Mouse (Mus musculus): ENCODE data around the gene Tcf20. TPM values are rescaled to one million over a fixed set of nuclear protein-coding genes. Genes with fewer than 3 reads are reported as not detected.
"Not testable (repeated sequence)": the region's sequence is repeated elsewhere in the genome, so short reads cannot be mapped to it uniquely, and the experiment has no call there.

The Tcf20 gene
- polyA plus RNA-seq, 1 experiment from 2014 or later, result 18.7 TPM

DNA sequence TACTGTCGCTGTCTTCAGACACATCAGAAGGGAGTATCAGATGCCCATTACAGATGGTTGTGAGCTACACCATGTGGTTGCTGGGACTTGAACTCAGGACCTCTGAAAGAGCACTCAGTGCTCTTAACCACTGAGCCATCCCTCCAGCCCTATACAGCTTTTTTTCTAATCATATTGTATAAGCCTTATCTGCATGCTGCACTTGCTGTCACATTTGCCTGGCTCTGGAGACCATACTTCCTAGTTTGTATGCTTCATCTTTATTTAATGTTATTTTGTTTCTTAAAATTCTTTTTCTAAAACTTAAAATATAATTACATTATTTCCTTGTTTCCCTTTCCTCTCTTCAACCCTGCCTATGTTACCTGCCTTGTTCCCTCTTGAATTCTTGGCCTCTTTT is 115.6 kb downstream of the Tcf20 start:
- Histone ChIP-seq H3K4me1 (0 out of 2 replicates have a peak, but pooled peaks cover 3% of the 10 kb centered on the region), H3K9me3 (no peaks in the 10 kb centered on the region), H3K27ac (replicated peaks) (no peak overlapping the region), H3K4me2 (replicated peaks) (no peak overlapping the region), H3K27me3 (no peaks in the 10 kb centered on the region), H3K9ac (replicated peaks) (no peak overlapping the region), H3K4me3 (no peak overlapping the region), H3K36me3 (no peaks in the 10 kb centered on the region)
- no peak for ATAC-seq (replicated peaks)
- 97% methylated on average over 1 of the region's 1 CpGs for WGBS

DNA sequence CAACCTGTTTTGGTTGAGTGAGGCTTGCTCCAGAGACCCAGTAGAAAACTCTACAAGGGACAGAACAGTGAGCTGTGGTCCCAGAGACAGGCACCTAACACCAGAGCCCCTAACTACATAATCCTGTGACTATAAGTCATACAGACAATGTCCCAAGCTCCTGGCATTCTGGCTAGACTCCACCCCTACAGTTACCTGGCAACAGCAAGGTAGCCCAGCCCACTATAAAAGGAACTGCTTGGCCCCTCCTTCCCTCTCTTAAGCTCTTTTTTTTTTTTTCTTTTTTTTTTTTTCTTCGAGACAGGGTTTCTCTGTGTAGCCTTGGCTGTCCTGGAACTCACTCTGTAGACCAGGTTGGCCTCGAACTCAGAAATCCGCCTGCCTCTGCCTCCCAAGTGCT is 121.4 kb downstream of the Tcf20 start:
- not testable (repeated sequence) for H3K27ac ChIP-seq (replicated peaks); ATAC-seq (replicated peaks); H3K9me3 ChIP-seq; H3K4me1 ChIP-seq; H3K9ac ChIP-seq (replicated peaks); H3K4me2 ChIP-seq (replicated peaks); H3K4me3 ChIP-seq; H3K36me3 ChIP-seq; H3K27me3 ChIP-seq
- 98% methylated on average over 3 of the region's 3 CpGs for WGBS

DNA sequence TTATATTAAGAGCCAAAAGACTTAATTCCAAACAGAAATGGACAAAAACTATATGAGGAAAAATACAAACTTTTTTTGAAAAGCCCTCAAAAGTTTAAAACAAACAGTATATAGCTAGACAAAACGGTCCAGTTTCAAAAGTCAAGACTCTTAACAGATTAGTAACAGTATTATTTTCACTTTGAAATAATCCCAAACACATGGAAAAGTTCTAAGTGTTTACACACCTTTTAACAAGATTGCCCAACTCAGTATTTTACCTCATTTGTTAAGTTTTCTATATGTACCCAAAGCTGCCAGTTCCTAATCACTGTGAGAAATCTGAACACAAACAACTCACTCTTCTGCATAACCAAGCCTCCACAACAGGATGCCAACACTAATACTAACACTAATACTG is 124.0 kb downstream of the Tcf20 start:
- Histone ChIP-seq H3K4me3 (no peak overlapping the region), H3K36me3 (no peaks in the 10 kb centered on the region), H3K4me2 (replicated peaks) (no peak overlapping the region), H3K9ac (replicated peaks) (no peak overlapping the region), H3K9me3 (no peaks in the 10 kb centered on the region), H3K27ac (replicated peaks) (no peak overlapping the region), H3K4me1 (peaks cover 8% of the 10 kb centered on the region; the same call in 1 of the 2 replicates), H3K27me3 (no peaks in the 10 kb centered on the region)
- 80% methylated on average over 1 of the region's 1 CpGs for WGBS
- no peak for ATAC-seq (replicated peaks)

DNA sequence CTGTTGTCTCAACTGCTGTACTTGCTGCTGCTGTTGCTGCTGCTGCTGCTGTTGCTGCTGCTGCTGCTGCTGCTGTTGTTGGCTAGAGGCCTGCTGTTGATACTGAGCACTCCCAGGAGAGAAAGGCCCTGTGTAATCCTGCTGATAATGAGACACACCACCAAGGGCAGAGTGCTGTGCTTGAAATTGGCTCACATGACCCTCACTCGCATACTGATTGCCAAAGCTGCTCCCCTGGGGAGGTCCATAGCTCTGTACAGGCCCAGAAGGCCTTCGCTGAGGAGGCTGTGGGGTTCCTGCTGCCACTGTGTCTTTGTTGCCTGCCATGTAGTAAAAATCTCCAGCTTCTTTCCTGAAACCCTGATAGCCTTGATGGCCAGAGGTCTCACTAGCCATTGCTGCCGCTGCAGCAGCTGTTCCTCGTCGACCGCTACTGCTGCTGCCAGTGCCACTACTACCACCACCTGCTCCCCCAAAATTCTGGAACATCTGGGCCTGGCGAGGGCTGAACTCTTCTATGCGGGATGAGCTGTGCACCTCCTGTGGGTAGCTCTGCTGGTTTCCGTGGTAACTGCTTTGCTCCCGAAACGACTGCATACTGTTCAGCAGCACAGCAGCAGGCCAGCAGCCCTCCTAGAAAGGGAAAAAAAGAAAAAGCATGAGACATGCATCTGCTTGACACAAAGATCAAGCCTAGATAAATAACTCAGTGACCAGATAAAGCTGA is 130.9 kb downstream of the Tcf20 start:
- Histone ChIP-seq H3K27me3 (no peaks in the 10 kb centered on the region), H3K9me3 (no peaks in the 10 kb centered on the region), H3K9ac (replicated peaks) (no peak overlapping the region), H3K36me3 (peaks cover 47% of the 10 kb centered on the region), H3K27ac (replicated peaks) (peak overlapping the region; percentile 79), H3K4me2 (replicated peaks) (no peak overlapping the region), H3K4me3 (no peak overlapping the region), H3K4me1 (peaks cover 12% of the 10 kb centered on the region)
- peak; percentile 51; the same call in 1 of the 2 replicates for ATAC-seq (replicated peaks)
- 32% methylated on average over 11 of the region's 11 CpGs for WGBS

DNA sequence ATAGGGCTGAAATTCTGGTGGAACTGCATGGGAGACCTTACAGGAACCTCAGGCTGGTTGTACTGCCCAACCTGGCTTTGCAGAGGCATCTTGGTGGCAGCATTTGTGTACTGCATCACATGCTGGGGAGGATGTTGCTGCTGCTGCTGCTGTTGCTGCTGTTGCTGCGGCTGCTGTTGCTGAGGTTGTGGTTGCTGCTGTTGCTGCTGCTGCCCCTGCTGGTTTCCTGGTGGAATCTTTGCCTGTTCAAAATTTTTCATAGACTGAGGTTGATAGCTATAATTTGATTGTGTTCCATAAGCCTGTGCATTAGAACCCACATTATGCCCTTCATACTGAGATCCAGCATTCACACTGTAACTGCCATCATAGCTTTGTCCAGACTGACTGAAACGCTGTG is 131.6 kb downstream of the Tcf20 start:
- H3K4me1 ChIP-seq, result peaks cover 9% of the 10 kb centered on the region
- ATAC-seq (replicated peaks), result no peak
- H3K4me2 ChIP-seq (replicated peaks), result no peak overlapping the region
- H3K9ac ChIP-seq (replicated peaks), result no peak overlapping the region
- no peaks in the 10 kb centered on the region for H3K27me3 ChIP-seq
- H3K27ac ChIP-seq (replicated peaks), result peak overlapping the region; percentile 79; the same call in 1 of the 2 replicates
- peaks cover 49% of the 10 kb centered on the region for H3K36me3 ChIP-seq
- no peaks in the 10 kb centered on the region for H3K9me3 ChIP-seq
- no peak overlapping the region for H3K4me3 ChIP-seq
- 85% methylated on average over 2 of the region's 2 CpGs for WGBS

DNA sequence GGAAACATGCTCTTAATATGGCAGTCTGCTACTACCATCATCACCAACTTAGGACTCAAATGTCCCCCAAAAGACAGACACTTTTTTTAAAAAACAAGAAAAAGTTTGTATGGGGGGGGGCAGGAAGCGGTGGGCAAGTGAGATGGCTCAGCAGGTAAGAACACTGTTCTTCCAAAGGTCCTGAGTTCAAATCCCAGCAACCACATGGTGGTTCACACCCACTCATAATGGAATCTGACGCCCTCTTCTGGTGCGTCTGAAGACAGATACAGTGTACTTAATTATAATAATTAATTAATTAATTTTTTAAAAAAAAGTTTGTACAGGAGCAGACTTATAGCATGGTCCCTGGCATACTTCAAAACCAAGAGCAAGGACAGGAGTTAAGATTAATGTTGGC is 148.5 kb downstream of the Tcf20 start:
- WGBS, result 95% methylated on average over 3 of the region's 3 CpGs
- H3K4me1 ChIP-seq, result peaks cover 3% of the 10 kb centered on the region; the same call in 1 of the 2 replicates
- H3K4me3 ChIP-seq, result no peak overlapping the region
- no peak overlapping the region for H3K9ac ChIP-seq (replicated peaks)
- no peaks in the 10 kb centered on the region for H3K36me3 ChIP-seq
- no peaks in the 10 kb centered on the region for H3K9me3 ChIP-seq
- no peak overlapping the region for H3K4me2 ChIP-seq (replicated peaks)
- no peak for ATAC-seq (replicated peaks)
- H3K27ac ChIP-seq (replicated peaks), result no peak overlapping the region
- no peaks in the 10 kb centered on the region for H3K27me3 ChIP-seq

DNA sequence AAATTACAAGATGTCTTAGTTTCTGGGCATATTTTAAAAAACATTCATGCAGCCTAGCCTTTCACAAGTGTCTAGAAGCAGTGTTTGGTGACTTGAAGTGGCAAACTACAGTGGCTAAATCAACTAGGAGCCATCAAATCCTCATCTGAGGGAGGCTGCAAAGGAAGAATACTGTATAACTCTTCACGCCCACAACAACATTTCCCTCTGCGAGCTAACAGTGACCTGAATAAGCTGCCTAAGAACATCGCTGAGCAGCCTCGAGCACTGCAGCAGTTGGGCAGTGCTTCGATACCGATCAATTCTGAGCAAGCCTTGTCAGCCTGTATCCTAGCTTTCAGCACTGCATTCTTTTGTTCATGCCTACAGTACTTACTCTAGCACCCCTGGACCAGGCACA is 157.8 kb downstream of the Tcf20 start:
- H3K27ac ChIP-seq (replicated peaks), result no peak overlapping the region
- no peak for ATAC-seq (replicated peaks)
- no peaks in the 10 kb centered on the region for H3K36me3 ChIP-seq
- H3K4me3 ChIP-seq, result no peak overlapping the region
- no peak overlapping the region for H3K9ac ChIP-seq (replicated peaks)
- peaks cover 5% of the 10 kb centered on the region; the same call in 1 of the 2 replicates for H3K4me1 ChIP-seq
- no peak overlapping the region for H3K4me2 ChIP-seq (replicated peaks)
- H3K27me3 ChIP-seq, result no peaks in the 10 kb centered on the region
- H3K9me3 ChIP-seq, result no peaks in the 10 kb centered on the region
- WGBS, result 80% methylated on average over 6 of the region's 6 CpGs

DNA sequence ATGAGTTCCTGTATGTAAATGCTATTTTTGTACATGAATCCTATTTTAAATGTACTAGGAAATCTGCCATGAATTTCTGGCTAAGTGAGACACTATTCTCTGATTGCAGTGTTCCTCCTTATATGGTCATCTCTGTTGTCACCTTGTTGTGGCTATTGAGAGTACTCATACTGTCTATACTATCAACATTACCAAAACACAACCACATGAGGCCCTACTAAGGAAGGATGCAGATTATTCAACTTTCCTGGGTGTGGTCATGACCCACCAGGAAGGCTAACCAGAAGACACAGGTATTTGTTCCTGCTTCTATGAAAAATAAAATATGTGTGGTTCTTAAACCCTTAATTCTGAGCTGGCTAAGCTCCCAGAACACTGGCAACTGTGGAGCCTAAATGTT is 161.8 kb downstream of the Tcf20 start:
- Histone ChIP-seq H3K27ac (replicated peaks) (no peak overlapping the region), H3K4me2 (replicated peaks) (no peak overlapping the region), H3K36me3 (0 out of 2 replicates have a peak, but pooled peaks cover 2% of the 10 kb centered on the region), H3K4me1 (peaks cover 9% of the 10 kb centered on the region), H3K9ac (replicated peaks) (no peak overlapping the region), H3K4me3 (no peak overlapping the region), H3K27me3 (no peaks in the 10 kb centered on the region), H3K9me3 (no peaks in the 10 kb centered on the region)
- ATAC-seq (replicated peaks), result no peak

DNA sequence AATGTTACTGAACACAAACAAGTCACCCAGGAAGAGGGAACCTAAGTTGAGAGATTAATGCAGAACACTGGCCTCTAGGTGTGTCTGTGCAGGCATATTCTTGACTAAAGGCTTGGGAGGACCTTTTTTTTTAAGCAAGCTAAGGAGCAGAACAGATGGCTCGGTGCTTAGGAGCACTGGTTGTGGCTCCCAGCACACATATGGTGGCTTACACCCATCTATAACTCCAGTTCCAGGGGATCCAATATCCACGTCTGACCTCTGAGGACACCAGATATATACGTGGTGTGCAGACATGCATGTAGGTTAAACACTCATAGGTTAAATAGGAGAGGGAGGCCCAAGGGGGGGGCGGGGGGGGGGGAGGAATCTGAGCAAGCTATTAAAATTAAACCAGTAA is 165.3 kb downstream of the Tcf20 start:
- WGBS, result 48% methylated on average over 4 of the region's 4 CpGs
- no peak for ATAC-seq (replicated peaks)
- Histone ChIP-seq H3K4me2 (replicated peaks) (no peak overlapping the region), H3K9ac (replicated peaks) (no peak overlapping the region), H3K36me3 (0 out of 2 replicates have a peak, but pooled peaks cover 2% of the 10 kb centered on the region), H3K27me3 (no peaks in the 10 kb centered on the region), H3K9me3 (no peaks in the 10 kb centered on the region), H3K4me1 (peaks cover 9% of the 10 kb centered on the region), H3K27ac (replicated peaks) (peak overlapping the region; percentile 27; the same call in 1 of the 2 replicates), H3K4me3 (no peak overlapping the region)

DNA sequence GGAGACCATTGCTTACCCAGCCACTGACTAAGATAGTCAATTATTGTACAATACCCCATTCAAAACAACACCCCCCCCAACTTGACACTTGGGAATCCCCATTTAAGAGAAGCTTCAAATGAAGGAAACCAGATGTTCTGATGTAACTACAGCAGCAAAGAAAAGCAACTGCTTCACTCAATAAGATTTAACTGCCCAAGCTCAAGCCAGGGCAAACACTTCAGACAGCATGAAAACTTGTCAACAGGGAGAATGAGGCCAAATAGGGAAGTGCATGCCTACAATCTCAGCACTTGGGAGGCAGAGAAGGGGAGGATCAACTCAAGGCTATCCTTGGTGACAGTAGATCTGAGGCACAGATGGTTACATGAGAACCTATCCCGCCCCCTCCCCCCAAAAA is 166.0 kb downstream of the Tcf20 start:
- 0 out of 2 replicates have a peak, but pooled peaks cover 2% of the 10 kb centered on the region for H3K36me3 ChIP-seq
- no peak overlapping the region for H3K27ac ChIP-seq (replicated peaks)
- peaks cover 9% of the 10 kb centered on the region for H3K4me1 ChIP-seq
- ATAC-seq (replicated peaks), result no peak
- H3K4me3 ChIP-seq, result no peak overlapping the region
- no peak overlapping the region for H3K9ac ChIP-seq (replicated peaks)
- H3K27me3 ChIP-seq, result no peaks in the 10 kb centered on the region
- no peak overlapping the region for H3K4me2 ChIP-seq (replicated peaks)
- WGBS, result 88% methylated on average over 1 of the region's 1 CpGs
- H3K9me3 ChIP-seq, result no peaks in the 10 kb centered on the region

DNA sequence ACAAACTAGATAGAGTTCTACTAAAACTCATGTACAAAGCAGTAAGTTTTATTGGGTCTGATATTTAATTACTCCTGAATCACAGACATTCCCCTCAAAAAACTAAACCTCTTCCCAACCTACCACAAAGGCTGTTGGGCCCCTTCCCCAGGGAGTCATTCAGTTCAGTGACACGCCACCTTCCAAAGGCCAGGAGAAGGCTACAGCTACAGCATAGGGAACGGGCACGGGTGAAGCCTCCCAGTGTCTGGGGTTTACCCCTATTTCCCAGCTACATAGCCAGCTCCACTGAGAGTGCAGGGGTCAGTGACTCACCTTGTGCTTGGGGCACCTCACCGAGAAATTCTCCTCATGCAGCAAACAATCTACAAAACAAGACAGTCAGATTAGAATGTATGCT is 172.4 kb downstream of the Tcf20 start:
- no peak overlapping the region for H3K4me2 ChIP-seq (replicated peaks)
- no peaks in the 10 kb centered on the region for H3K27me3 ChIP-seq
- H3K9ac ChIP-seq (replicated peaks), result no peak overlapping the region
- no peaks in the 10 kb centered on the region for H3K4me1 ChIP-seq
- ATAC-seq (replicated peaks), result no peak
- no peak overlapping the region for H3K27ac ChIP-seq (replicated peaks)
- 87% methylated on average over 4 of the region's 4 CpGs for WGBS
- no peaks in the 10 kb centered on the region for H3K9me3 ChIP-seq
- no peak overlapping the region for H3K4me3 ChIP-seq
- peaks cover 15% of the 10 kb centered on the region for H3K36me3 ChIP-seq

DNA sequence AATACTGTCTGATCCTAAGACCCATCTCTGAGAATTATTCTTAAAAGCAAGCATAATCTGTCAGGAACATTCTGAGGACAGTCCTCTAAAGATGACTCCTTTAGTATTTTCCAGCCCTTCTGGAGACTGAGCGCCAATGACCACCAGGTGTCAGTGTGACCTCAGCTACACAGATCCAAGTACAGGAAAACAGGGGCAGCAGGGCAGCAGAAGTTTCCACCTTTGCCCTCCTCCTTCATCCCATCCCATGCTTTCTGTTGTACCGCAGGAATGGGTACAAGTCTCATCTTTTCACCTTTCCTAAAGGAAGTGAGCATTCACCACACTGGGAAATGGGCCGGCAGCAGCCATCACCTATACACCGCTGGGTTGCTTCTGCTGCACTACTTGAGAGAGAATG is 172.9 kb downstream of the Tcf20 start:
- no peaks in the 10 kb centered on the region for H3K9me3 ChIP-seq
- 63% methylated on average over 4 of the region's 4 CpGs for WGBS
- H3K4me2 ChIP-seq (replicated peaks), result no peak overlapping the region
- no peak overlapping the region for H3K4me3 ChIP-seq
- no peak overlapping the region for H3K9ac ChIP-seq (replicated peaks)
- no peaks in the 10 kb centered on the region for H3K27me3 ChIP-seq
- peaks cover 15% of the 10 kb centered on the region for H3K36me3 ChIP-seq
- no peak overlapping the region for H3K27ac ChIP-seq (replicated peaks)
- no peak for ATAC-seq (replicated peaks)
- peaks cover 3% of the 10 kb centered on the region for H3K4me1 ChIP-seq

DNA sequence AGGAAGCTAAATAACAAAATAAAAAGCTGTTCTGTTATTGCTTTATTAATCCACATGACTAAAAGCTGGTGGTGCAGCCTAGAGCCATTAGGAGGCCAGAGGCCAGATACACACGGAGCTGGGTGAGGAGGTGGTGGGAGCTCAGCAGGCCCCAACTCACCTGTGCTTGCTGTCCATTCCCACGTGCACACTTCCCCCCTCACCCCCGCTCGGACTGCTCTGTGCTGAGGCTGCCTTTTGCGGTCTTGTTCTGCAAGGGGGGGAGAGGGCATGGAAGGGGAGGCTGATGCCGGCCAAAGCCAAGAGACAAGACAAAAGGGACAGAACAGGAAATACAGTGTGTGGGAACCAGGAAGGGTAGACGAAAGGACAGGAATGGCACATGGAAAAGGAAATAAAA is 173.4 kb downstream of the Tcf20 start:
- H3K9ac ChIP-seq (replicated peaks), result no peak overlapping the region
- H3K36me3 ChIP-seq, result peaks cover 15% of the 10 kb centered on the region
- no peak overlapping the region for H3K4me3 ChIP-seq
- 86% methylated on average over 7 of the region's 7 CpGs for WGBS
- no peak overlapping the region for H3K27ac ChIP-seq (replicated peaks)
- H3K9me3 ChIP-seq, result no peaks in the 10 kb centered on the region
- H3K4me1 ChIP-seq, result peaks cover 7% of the 10 kb centered on the region
- no peak for ATAC-seq (replicated peaks)
- H3K27me3 ChIP-seq, result no peaks in the 10 kb centered on the region
- no peak overlapping the region for H3K4me2 ChIP-seq (replicated peaks)

Measured in forebrain, embryonic 15.5 days (tissue).